Comparison of ENCODE assay signal across 8 mouse cellular contexts in genomic region chr17:50508775-50509250, GRCm38 (mm10). TPM values are rescaled to one million over a fixed set of nuclear protein-coding genes. Genes with fewer than 3 reads are reported as not detected.
DNase-seq lines count a peak whose midpoint lies in the region; ATAC-seq and TF ChIP-seq lines count a peak whose summit lies in the region.

No protein-coding gene starts in this region.

- peak overlapping the region; percentile 71 to 75 for H3K4me3 ChIP-seq in ES-E14 (ENCODE audit: insufficient read depth in 1 of 2, low read depth in 1 of 2, low read length in 2 of 2, poor library complexity in 1 of 2, severe bottlenecking in 1 of 2)
- H3K4me3 ChIP-seq in forebrain, embryonic 15.5 days = peak overlapping the region; percentile 77

- no peak for DNase-seq in ES-E14 (ENCODE audit: low read depth, low spot score)
- peak; percentile 42 for DNase-seq in c-Kit-positive CD71-positive TER-119-positive erythroid progenitor cells, embryonic 14.5 days (ENCODE audit: low spot score)
- peak; percentile 64 to 68 for DNase-seq in layer of hippocampus, postnatal 14 days (ENCODE audit: low spot score in 2 of 2)
- DNase-seq in lung, postnatal 36 days = peak; percentile 69
- DNase-seq in ovary, postnatal 36 days (ENCODE audit: low spot score) = peak; percentile 80
- DNase-seq in thymus, postnatal 14 days = peak; percentile 78

- no peak overlapping the region for H3K27ac ChIP-seq in ES-E14 (ENCODE audit: insufficient read depth, low read depth, low read length, poor library complexity, severe bottlenecking)
- H3K27ac ChIP-seq in forebrain, embryonic 15.5 days (replicated peaks) = peak overlapping the region; percentile 94

- H3K4me2 ChIP-seq in forebrain, embryonic 15.5 days (replicated peaks) = peak overlapping the region; percentile 86

- WGBS in forebrain, embryonic 15.5 days = 0% methylated on average over 31 of the region's 72 CpGs

- H3K27me3 ChIP-seq in forebrain, embryonic 15.5 days = no peaks in the 10 kb centered on the region

- H3K36me3 ChIP-seq in ES-E14 (ENCODE audit: control insufficient read depth, insufficient read depth, low read length, poor library complexity, severe bottlenecking) = no peaks in the 10 kb centered on the region
- H3K36me3 ChIP-seq in forebrain, embryonic 15.5 days = no peaks in the 10 kb centered on the region

- peak overlapping the region; percentile 62 for H3K9ac ChIP-seq in ES-E14 (ENCODE audit: insufficient read depth, low read depth, low read length, poor library complexity, severe bottlenecking)
- peak overlapping the region; percentile 88 for H3K9ac ChIP-seq in forebrain, embryonic 15.5 days (replicated peaks)

- peak; percentile 87 for ATAC-seq in forebrain, embryonic 15.5 days (replicated peaks)
- ATAC-seq in hematopoietic stem cell, adult 5-6 weeks (replicated peaks in 1 of 2; ENCODE audit: insufficient read depth in 1 of 2, low FRiP score in 2 of 2, low TSS enrichment in 1 of 2, low read depth in 1 of 2, poor library complexity in 2 of 2, severe bottlenecking in 2 of 2) = peak; percentile 49 to 56

- H3K9me3 ChIP-seq in ES-E14 (ENCODE audit: control insufficient read depth, insufficient read depth, low read depth, low read length) = no peaks in the 10 kb centered on the region
- no peaks in the 10 kb centered on the region for H3K9me3 ChIP-seq in forebrain, embryonic 15.5 days

- in situ Hi-C loops in ES-E14 (cut with MboI; ENCODE audit: low sequenced_read_pairs in 2 of 2, unreplicated experiment in 2 of 2) = no loop called here

- no peaks in the 10 kb centered on the region for H3K4me1 ChIP-seq in ES-E14 (ENCODE audit: control insufficient read depth in 2 of 2, insufficient read depth in 2 of 2, low read length in 2 of 2, poor library complexity in 1 of 2)
- H3K4me1 ChIP-seq in forebrain, embryonic 15.5 days = peaks cover 44% of the 10 kb centered on the region

TF ChIP-seq in ES-E14, 5 proteins besides CTCF, POLR2A, EP300 and RAD21:
- no peak for TF ChIP-seq CHD2 (IDR thresholded peaks at IDR 0.05; ENCODE audit: low read depth, low read length)
- no peak for TF ChIP-seq MAFK (IDR thresholded peaks at IDR 0.05; ENCODE audit: insufficient read depth, low read depth, low read length)
- TF ChIP-seq HCFC1 (IDR thresholded peaks at IDR 0.05; ENCODE audit: borderline replicate concordance, insufficient read depth, low read length) = no peak
- TF ChIP-seq ZNF384 (IDR thresholded peaks at IDR 0.05; ENCODE audit: low read depth, low read length) = no peak
- TF ChIP-seq ZC3H11A (IDR thresholded peaks at IDR 0.05; ENCODE audit: borderline replicate concordance, low read depth, low read length) = no peak

RNA-seq across cellular contexts. Expression of gene Plcl2, which starts 0.4 kb away (rescaled TPM):
- total RNA-seq in ES-E14 (2012; rRNA removed) = 1.5 and 2.7 TPM in 2 replicates
- 10.2 and 11.6 TPM in 2 replicates for polyA plus RNA-seq in forebrain, embryonic 15.5 days (2015; fragmentation: Nextera tagmentation; extraction: Ambion mirVana)
- total RNA-seq in hematopoietic stem cell, adult 5-6 weeks (2017) = 38.9 and 43.5 TPM in 2 replicates
- total RNA-seq in layer of hippocampus, postnatal 14 days (2021) = 10 to 100 TPM; 51.0 to 57.3 TPM

Comparison
In these comparisons a context has a peak if more than half of its experiments do, and no peak if none do; other contexts are left out.
1. RNA of gene Plcl2, which starts 0.4 kb away (total RNA-seq): 51.0 to 57.3 TPM in layer of hippocampus, postnatal 14 days and 38.9 to 43.5 TPM in hematopoietic stem cell, adult 5-6 weeks; 1.5 to 2.7 TPM in ES-E14; every median in the first group is over 10 times any median in the second.